ENCODE assay signal across 16 mouse cellular contexts in the genomic region with DNA sequence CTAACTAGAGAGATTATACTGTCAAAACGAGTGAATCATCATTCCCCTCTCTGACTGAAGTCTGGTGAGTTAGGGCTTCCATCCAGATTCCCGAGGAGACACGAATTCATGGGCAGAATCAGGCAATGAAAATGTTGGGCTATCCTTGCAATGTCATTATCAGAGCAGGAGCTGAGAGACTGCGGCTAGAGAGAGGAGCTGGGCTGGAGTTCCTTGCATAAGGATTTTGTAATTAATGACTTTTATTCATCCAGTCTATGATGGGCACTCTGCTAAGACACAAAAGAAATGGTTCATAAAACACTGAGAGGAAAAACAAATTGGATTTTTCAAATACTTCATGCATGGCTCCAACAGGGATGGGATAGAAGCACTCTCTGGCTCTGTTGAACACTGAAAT.
"Had no signal": no experiment of that assay in that cellular context is flagged by ENCODE, and none has a peak within 500 bp of the region (broad histone marks: within the 10 kb centered on the region; RNA-seq: fewer than 3 reads in every experiment).

No protein-coding gene starts in this region.

- ATAC-seq: liver, postnatal 0 days; lung, postnatal 0 days; midbrain, embryonic 13.5 days; midbrain, embryonic 15.5 days had no signal

- DNase-seq: liver, postnatal 0 days; lung, adult 2 months; lung, postnatal 14 days; lung, postnatal 36 days; retina, postnatal 1 day; right cerebral cortex, adult 18-20 months; right cerebral cortex, postnatal 14 days; thymus, adult 2 months; thymus, postnatal 25 days; thymus, postnatal 4 days had no signal

- H3K27me3 ChIP-seq: lung, embryonic 15.5 days; midbrain, embryonic 13.5 days; midbrain, embryonic 15.5 days; neural tube, embryonic 12.5 days; stomach, embryonic 15.5 days had no signal
